In genomic region chr5:77115732-77116131, GRCm38 (mm10) we compare ENCODE assay signal across 13 mouse cellular contexts. TPM values are rescaled to one million over a fixed set of nuclear protein-coding genes. Genes with fewer than 3 reads are reported as not detected.
A peak's percentile ranks its signal among the peaks of the same experiment; 100 is the strongest.
DNase-seq lines count a peak whose midpoint lies in the region; ATAC-seq and TF ChIP-seq lines count a peak whose summit lies in the region.
"Had no signal": no experiment of that assay in that cellular context is flagged by ENCODE, and none has a peak within 500 bp of the region (broad histone marks: within the 10 kb centered on the region; RNA-seq: fewer than 3 reads in every experiment).

No protein-coding gene starts in this region.

- no peak for DNase-seq in embryonic facial prominence, embryonic 10.5 days (ENCODE audit: low spot score)
- no peak for DNase-seq in hindbrain, embryonic 11.5 days (ENCODE audit: low spot score)
- no peak for DNase-seq in lung, embryonic 14.5 days
- no peak for DNase-seq in lung, adult 18-20 months
- no peak for DNase-seq in frontal cortex, postnatal 25 days (ENCODE audit: low spot score in 2 of 2)
- DNase-seq: liver, postnatal 0 days; thymus, postnatal 4 days had no signal

- H3K4me1 ChIP-seq in embryonic facial prominence, embryonic 13.5 days, result peaks cover 8% of the 10 kb centered on the region; the same call in 1 of the 2 replicates
- H3K4me1 ChIP-seq in embryonic facial prominence, embryonic 10.5 days, result peaks cover 27% of the 10 kb centered on the region
- H3K4me1 ChIP-seq in hindbrain, embryonic 12.5 days, result peaks cover 10% of the 10 kb centered on the region
- no peaks in the 10 kb centered on the region for H3K4me1 ChIP-seq in hindbrain, embryonic 11.5 days (replicated peaks; ENCODE audit: control insufficient read depth, insufficient read depth, low read length)
- 0 out of 2 replicates have a peak, but pooled peaks cover 2% of the 10 kb centered on the region for H3K4me1 ChIP-seq in lung, embryonic 14.5 days (ENCODE audit: insufficient read depth)
- peaks cover 11% of the 10 kb centered on the region for H3K4me1 ChIP-seq in stomach, embryonic 16.5 days (ENCODE audit: control insufficient read depth, insufficient read depth, low read length)

- H3K4me3 ChIP-seq in embryonic facial prominence, embryonic 13.5 days, result no peak overlapping the region
- no peak overlapping the region for H3K4me3 ChIP-seq in embryonic facial prominence, embryonic 10.5 days
- no peak overlapping the region for H3K4me3 ChIP-seq in hindbrain, embryonic 12.5 days
- H3K4me3 ChIP-seq in hindbrain, embryonic 11.5 days (ENCODE audit: low read depth, low read length), result no peak overlapping the region
- H3K4me3 ChIP-seq in lung, embryonic 14.5 days (ENCODE audit: low read depth, low read length), result no peak overlapping the region
- H3K4me3 ChIP-seq in stomach, embryonic 16.5 days (replicated peaks; ENCODE audit: low read length), result no peak overlapping the region
- H3K4me3 ChIP-seq: limb, embryonic 12.5 days; midbrain, embryonic 10.5 days; myocyte had no signal

- no peaks in the 10 kb centered on the region for H3K27me3 ChIP-seq in embryonic facial prominence, embryonic 13.5 days
- H3K27me3 ChIP-seq in embryonic facial prominence, embryonic 10.5 days (replicated peaks; ENCODE audit: low read depth, poor library complexity, severe bottlenecking), result peaks cover 71% of the 10 kb centered on the region
- H3K27me3 ChIP-seq in hindbrain, embryonic 12.5 days, result no peaks in the 10 kb centered on the region
- H3K27me3 ChIP-seq in hindbrain, embryonic 11.5 days (ENCODE audit: control insufficient read depth, insufficient read depth, low read length), result no peaks in the 10 kb centered on the region
- H3K27me3 ChIP-seq in lung, embryonic 14.5 days (ENCODE audit: insufficient read depth, low read length), result no peaks in the 10 kb centered on the region
- no peaks in the 10 kb centered on the region for H3K27me3 ChIP-seq in stomach, embryonic 16.5 days (ENCODE audit: control insufficient read depth, insufficient read depth, low read length)
- H3K27me3 ChIP-seq: limb, embryonic 12.5 days had no signal

- no peak for ATAC-seq in embryonic facial prominence, embryonic 13.5 days (ENCODE audit: insufficient number of reproducible peaks, insufficient read depth, low FRiP score, low TSS enrichment, low read depth)
- 0 out of 2 replicates have a peak, but pooled peaks have one; percentile 6 for ATAC-seq in hindbrain, embryonic 12.5 days (ENCODE audit: low FRiP score)
- no peak for ATAC-seq in hindbrain, embryonic 11.5 days (ENCODE audit: low FRiP score)
- peak; percentile 3; the same call in 1 of the 2 replicates for ATAC-seq in lung, embryonic 14.5 days (ENCODE audit: insufficient read depth)
- ATAC-seq in stomach, embryonic 16.5 days (ENCODE audit: insufficient read depth, low FRiP score), result no peak
- ATAC-seq: liver, postnatal 0 days had no signal

- H3K4me2 ChIP-seq in embryonic facial prominence, embryonic 13.5 days, result no peak overlapping the region
- no peak overlapping the region for H3K4me2 ChIP-seq in hindbrain, embryonic 12.5 days (replicated peaks)
- H3K4me2 ChIP-seq in hindbrain, embryonic 11.5 days (replicated peaks; ENCODE audit: low read depth, low read length), result no peak overlapping the region
- no peak overlapping the region for H3K4me2 ChIP-seq in lung, embryonic 14.5 days
- no peak overlapping the region for H3K4me2 ChIP-seq in stomach, embryonic 16.5 days (ENCODE audit: low read depth, low read length)

- H3K9me3 ChIP-seq in embryonic facial prominence, embryonic 13.5 days, result no peaks in the 10 kb centered on the region
- H3K9me3 ChIP-seq in embryonic facial prominence, embryonic 10.5 days, result no peaks in the 10 kb centered on the region
- H3K9me3 ChIP-seq in hindbrain, embryonic 12.5 days (replicated peaks), result no peaks in the 10 kb centered on the region
- no peaks in the 10 kb centered on the region for H3K9me3 ChIP-seq in hindbrain, embryonic 11.5 days (ENCODE audit: control insufficient read depth, low read length)
- H3K9me3 ChIP-seq in lung, embryonic 14.5 days (ENCODE audit: low read depth, low read length), result no peaks in the 10 kb centered on the region
- no peaks in the 10 kb centered on the region for H3K9me3 ChIP-seq in stomach, embryonic 16.5 days (replicated peaks; ENCODE audit: control insufficient read depth, low read length)
- H3K9me3 ChIP-seq: limb, embryonic 12.5 days; midbrain, embryonic 10.5 days had no signal

- H3K36me3 ChIP-seq in embryonic facial prominence, embryonic 13.5 days, result no peaks in the 10 kb centered on the region
- H3K36me3 ChIP-seq in embryonic facial prominence, embryonic 10.5 days (replicated peaks), result no peaks in the 10 kb centered on the region
- H3K36me3 ChIP-seq in hindbrain, embryonic 12.5 days, result no peaks in the 10 kb centered on the region
- no peaks in the 10 kb centered on the region for H3K36me3 ChIP-seq in hindbrain, embryonic 11.5 days (ENCODE audit: control insufficient read depth, insufficient read depth, low read length)
- H3K36me3 ChIP-seq in lung, embryonic 14.5 days (ENCODE audit: insufficient read depth), result no peaks in the 10 kb centered on the region
- no peaks in the 10 kb centered on the region for H3K36me3 ChIP-seq in stomach, embryonic 16.5 days (ENCODE audit: control insufficient read depth, insufficient read depth, low read length)
- H3K36me3 ChIP-seq: limb, embryonic 12.5 days; midbrain, embryonic 10.5 days had no signal

- no peak for TF ChIP-seq CTCF in lung, embryonic 14.5 days (IDR thresholded peaks at IDR 0.05; ENCODE audit: low read depth)

- no peak overlapping the region for H3K9ac ChIP-seq in embryonic facial prominence, embryonic 13.5 days
- no peak overlapping the region for H3K9ac ChIP-seq in hindbrain, embryonic 12.5 days
- H3K9ac ChIP-seq in hindbrain, embryonic 11.5 days (ENCODE audit: low read depth, low read length), result no peak overlapping the region
- H3K9ac ChIP-seq in lung, embryonic 14.5 days, result no peak overlapping the region
- H3K9ac ChIP-seq in stomach, embryonic 16.5 days (ENCODE audit: low read length), result 0 out of 2 replicates have a peak overlapping the region, but pooled peaks have one; percentile 49
- H3K9ac ChIP-seq: limb, embryonic 12.5 days; liver, postnatal 0 days had no signal

- peak overlapping the region; percentile 33; the same call in 1 of the 2 replicates for H3K27ac ChIP-seq in embryonic facial prominence, embryonic 13.5 days
- H3K27ac ChIP-seq in embryonic facial prominence, embryonic 10.5 days (replicated peaks), result no peak overlapping the region
- H3K27ac ChIP-seq in hindbrain, embryonic 12.5 days, result no peak overlapping the region
- H3K27ac ChIP-seq in hindbrain, embryonic 11.5 days (ENCODE audit: low read depth, low read length), result no peak overlapping the region
- peak overlapping the region; percentile 42; the same call in 1 of the 2 replicates for H3K27ac ChIP-seq in lung, embryonic 14.5 days (ENCODE audit: low read depth)
- peak overlapping the region; percentile 56 for H3K27ac ChIP-seq in stomach, embryonic 16.5 days (ENCODE audit: low read length)
- H3K27ac ChIP-seq: midbrain, embryonic 10.5 days had no signal

- 73% methylated on average over 9 of the region's 9 CpGs for WGBS in embryonic facial prominence, embryonic 13.5 days
- 83% methylated on average over 9 of the region's 9 CpGs for WGBS in embryonic facial prominence, embryonic 10.5 days
- 86% methylated on average over 9 of the region's 9 CpGs for WGBS in hindbrain, embryonic 12.5 days
- WGBS in hindbrain, embryonic 11.5 days, result 78% methylated on average over 9 of the region's 9 CpGs
- WGBS in lung, embryonic 14.5 days, result 80% methylated on average over 9 of the region's 9 CpGs
- WGBS in stomach, embryonic 16.5 days, result 68% methylated on average over 9 of the region's 9 CpGs

RNA-seq across cellular contexts. Expression of gene Hopx, which starts 0.8 kb away (rescaled TPM):
- polyA plus RNA-seq in embryonic facial prominence, embryonic 13.5 days (2015; fragmentation: Nextera tagmentation; extraction: Ambion mirVana), result 0.29 and 0.30 TPM in 2 replicates
- polyA plus RNA-seq in embryonic facial prominence, embryonic 10.5 days (2016; fragmentation: Nextera tagmentation; extraction: Ambion mirVana), result 0.40 TPM in 1 of 2 replicates, not detected in the other
- 1.6 and 2.8 TPM in 2 replicates for polyA plus RNA-seq in hindbrain, embryonic 12.5 days (2016; fragmentation: Nextera tagmentation; extraction: Ambion mirVana)
- 0.68 and 0.83 TPM in 2 replicates for polyA plus RNA-seq in hindbrain, embryonic 11.5 days (2014; fragmentation: Nextera tagmentation; extraction: Ambion mirVana)
- 2.4 and 3.6 TPM in 2 replicates for polyA plus RNA-seq in lung, embryonic 14.5 days (2014; fragmentation: Nextera tagmentation; extraction: Ambion mirVana)
- polyA plus RNA-seq in stomach, embryonic 16.5 days (2015; fragmentation: Nextera tagmentation; extraction: Ambion mirVana), result 6.9 and 11.2 TPM in 2 replicates
- polyA plus RNA-seq: limb, embryonic 12.5 days had no signal

Comparison
In these comparisons a context has a peak if more than half of its experiments do, and no peak if none do; other contexts are left out.
1. ATAC-seq: peak in hindbrain, embryonic 12.5 days (single experiment) and lung, embryonic 14.5 days (single experiment); none in embryonic facial prominence, embryonic 13.5 days (single experiment), hindbrain, embryonic 11.5 days (single experiment) and stomach, embryonic 16.5 days (single experiment).
2. H3K27ac ChIP-seq: peak in embryonic facial prominence, embryonic 13.5 days (single experiment), lung, embryonic 14.5 days (single experiment) and stomach, embryonic 16.5 days (single experiment); none in embryonic facial prominence, embryonic 10.5 days (single experiment), hindbrain, embryonic 12.5 days (single experiment) and hindbrain, embryonic 11.5 days (single experiment).